Mouse (Mus musculus) heart, postnatal 0 days (tissue): ENCODE measurements around the gene Nkg7. TPM values are rescaled to one million over a fixed set of nuclear protein-coding genes. Genes with fewer than 3 reads are reported as not detected.

Experiments
- ATAC-seq: fragments of 200-750 bp; cut with Nextera tagmentation; 2 replicates; pipeline ENCODE4 v1.8.0; 2017; ENCODE audit warnings: low read depth, moderate number of reproducible peaks, moderate library complexity; ENCODE audit not compliant: insufficient read depth
- DNase-seq: peaks from one replicate; pipeline ENCODE4 v3.0.0-alpha.2; 2016; ENCODE audit warnings: low spot score
- H3K27ac ChIP-seq: fragments of 300-500 bp; sonication (generic); 2 replicates; pipeline ENCODE4 v1.5.1; 2014; ENCODE audit warnings: low read depth, mild to moderate bottlenecking
- H3K27me3 ChIP-seq: fragments of 300-500 bp; sonication (generic); 2 replicates; pipeline ENCODE4 v1.6.1; 2014; ENCODE audit warnings: low read length, mixed read lengths; ENCODE audit not compliant: control insufficient read depth, insufficient read depth
- H3K36me3 ChIP-seq: fragments of 300-500 bp; sonication (generic); replicated peaks from 2 replicates; pipeline ENCODE4 v1.6.1; 2014; ENCODE audit warnings: low read length, mixed read lengths; ENCODE audit not compliant: control insufficient read depth, insufficient read depth
- H3K4me1 ChIP-seq: fragments of 300-500 bp; sonication (generic); 2 replicates; pipeline ENCODE4 v1.6.1; 2014; ENCODE audit warnings: antibody characterized with exemption; ENCODE audit not compliant: control insufficient read depth, insufficient read depth
- H3K4me2 ChIP-seq: fragments of 300-500 bp; sonication (generic); 2 replicates; pipeline ENCODE4 v1.6.1; 2014; ENCODE audit warnings: low read depth, mild to moderate bottlenecking, low read length, moderate library complexity
- H3K4me3 ChIP-seq: fragments of 300-500 bp; sonication (generic); 2 replicates; pipeline ENCODE4 v1.5.1; 2014; ENCODE audit warnings: low read depth, low read length
- H3K9ac ChIP-seq: fragments of 300-500 bp; sonication (generic); replicated peaks from 2 replicates; pipeline ENCODE4 v1.6.1; 2014; ENCODE audit warnings: low read depth, low read length, mixed read lengths
- H3K9me3 ChIP-seq: fragments of 300-500 bp; sonication (generic); replicated peaks from 2 replicates; pipeline ENCODE4 v1.6.1; 2016; ENCODE audit warnings: low read length; ENCODE audit not compliant: control insufficient read depth
- CTCF ChIP-seq: IDR thresholded peaks from 2 replicates; pipeline ENCODE4 v1.5.1; 2016; ENCODE audit warnings: antibody characterized with exemption, control low read depth, low read depth
- EP300 ChIP-seq: IDR thresholded peaks from 2 replicates; pipeline ENCODE4 v1.6.1; 2016; ENCODE audit warnings: antibody characterized with exemption, low read depth
- WGBS: fragments of 180-500 bp; shearing (Covaris S2); extraction: QIAGEN DNeasy Blood & Tissue Kit; methylation state at CpG from one replicate; pipeline ENCODE4 v1.1.7; 2014; 5-methylcytosine and 5-hydroxymethylcytosine counted together
- polyA plus RNA-seq: library from polyadenylated mRNA; unstranded; fragments of >200 nt; fragmentation: Nextera tagmentation; extraction: Ambion mirVana; gene quantifications from 2 replicates; pipeline ENCODE4 v1.2.1, GENCODE M21; 2015
- total RNA-seq: library from RNA; depleted of rRNA; stranded (reverse); fragments of >200 nt; gene quantifications from 2 replicates; pipeline ENCODE4 v1.2.3, GENCODE M21; 2014; ENCODE audit warnings: low replicate concordance

The Nkg7 gene
- total and polyA plus RNA-seq, 2 experiments from 2014 or later, result 0.18 TPM; not detected in 1

- no peak for TF ChIP-seq CTCF
- TF ChIP-seq EP300, result no peak
- Histone ChIP-seq H3K27ac (no peak overlapping the region), H3K4me3 (no peak overlapping the region), H3K36me3 (no peaks in the 10 kb centered on the region), H3K4me1 (no peaks in the 10 kb centered on the region), H3K9ac (no peak overlapping the region), H3K9me3 (no peaks in the 10 kb centered on the region), H3K27me3 (no peaks in the 10 kb centered on the region), H3K4me2 (no peak overlapping the region)
- WGBS, result 55% methylated on average over 3 of the region's 3 CpGs
- DNase-seq (no peak), ATAC-seq (no peak)
Measured at GRCm38 (mm10) chr7:43423991-43424625, 12.8 kb upstream of the Nkg7 start.

DNA sequence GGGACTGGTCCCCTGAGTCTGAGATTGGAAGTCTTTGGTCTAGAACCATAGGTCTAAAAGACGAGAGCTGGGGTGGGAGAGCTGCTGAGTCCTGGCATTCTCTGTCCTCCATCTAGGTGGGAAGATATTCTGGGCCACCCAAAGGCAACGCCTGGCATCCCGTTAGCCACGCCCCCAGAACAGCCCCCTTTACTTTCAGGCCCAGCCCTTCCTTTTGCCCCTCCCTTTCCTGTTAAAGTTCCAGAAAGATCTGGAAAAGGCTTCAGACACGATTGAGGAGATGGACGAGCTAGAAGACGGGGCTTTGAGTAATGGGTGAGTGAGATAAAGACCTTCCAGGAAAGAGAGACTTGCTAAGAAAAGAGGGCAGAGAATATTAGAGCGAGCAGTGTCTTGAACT is 9.5 kb upstream of the Nkg7 start, which contains the start of gene Lim2:
TSS of gene Lim2 (plus strand) at position 265 of the 400 bp plus-strand sequence.
- no peak for ATAC-seq
- no peak within 1 kb of the TSS for H3K4me2 ChIP-seq
- 68% methylated on average over 8 of the region's 8 CpGs for WGBS

DNA sequence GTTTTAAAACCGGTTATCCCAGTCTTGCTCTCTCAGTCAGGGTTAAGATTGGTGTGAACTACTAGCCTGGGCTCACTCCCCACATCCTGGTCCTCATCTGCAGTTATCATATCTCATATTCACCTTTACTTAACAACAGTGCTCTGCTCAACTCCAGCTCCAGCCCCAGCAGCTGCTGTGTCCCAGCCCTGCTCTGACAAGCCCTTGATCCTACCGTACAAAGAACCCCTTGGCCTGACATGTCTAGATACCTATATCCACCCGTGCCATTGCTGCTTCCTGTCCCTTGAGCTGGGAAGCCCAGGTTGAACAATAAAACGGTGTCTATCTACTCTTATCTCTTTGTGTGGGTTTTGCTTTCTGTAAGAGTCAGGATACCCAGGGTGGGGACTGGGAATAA is 7.4 kb upstream of the Nkg7 start:
- no peak for TF ChIP-seq EP300
- 41% methylated on average over 4 of the region's 4 CpGs for WGBS
- Histone ChIP-seq H3K9me3 (no peaks in the 10 kb centered on the region), H3K27ac (no peak overlapping the region), H3K9ac (no peak overlapping the region), H3K27me3 (no peaks in the 10 kb centered on the region), H3K36me3 (no peaks in the 10 kb centered on the region), H3K4me1 (no peaks in the 10 kb centered on the region), H3K4me3 (no peak overlapping the region), H3K4me2 (no peak overlapping the region)
- ATAC-seq, result no peak
- DNase-seq, result no peak

More for the DNA sequence above, 9.5 kb upstream of the Nkg7 start, which contains the start of gene Lim2:
- Histone ChIP-seq H3K9ac (no peak within 1 kb of the TSS), H3K27me3 (no peaks in the 10 kb centered on the region), H3K4me3 (no peak within 1 kb of the TSS), H3K9me3 (no peaks in the 10 kb centered on the region), H3K4me1 (no peaks in the 10 kb centered on the region), H3K36me3 (no peaks in the 10 kb centered on the region), H3K27ac (no peak within 1 kb of the TSS)
- TF ChIP-seq CTCF (no peak), EP300 (no peak)
- DNase-seq, result no peak

- 46% methylated on average over 4 of the region's 4 CpGs for WGBS
- TF ChIP-seq EP300, result no peak
- TF ChIP-seq CTCF, result no peak
- Histone ChIP-seq H3K4me1 (no peaks in the 10 kb centered on the region), H3K27ac (no peak overlapping the region), H3K4me3 (no peak overlapping the region), H3K27me3 (no peaks in the 10 kb centered on the region), H3K9me3 (no peaks in the 10 kb centered on the region), H3K4me2 (no peak overlapping the region), H3K36me3 (no peaks in the 10 kb centered on the region), H3K9ac (no peak overlapping the region)
- no peak for DNase-seq
- no peak for ATAC-seq
Measured at GRCm38 (mm10) chr7:43432891-43433290, 4.0 kb upstream of the Nkg7 start.

GRCm38 (mm10) chr7:43434676-43435075 is 2.2 kb upstream of the Nkg7 start:
- Histone ChIP-seq H3K4me1 (no peaks in the 10 kb centered on the region), H3K4me3 (no peak overlapping the region), H3K4me2 (no peak overlapping the region), H3K9me3 (no peaks in the 10 kb centered on the region), H3K27ac (no peak overlapping the region), H3K9ac (no peak overlapping the region), H3K36me3 (no peaks in the 10 kb centered on the region), H3K27me3 (no peaks in the 10 kb centered on the region)
- no peak for DNase-seq
- TF ChIP-seq EP300 (no peak), CTCF (no peak)
- ATAC-seq, result no peak
- 86% methylated on average over 5 of the region's 5 CpGs for WGBS

GRCm38 (mm10) chr7:43438611-43439010 is 1.7 kb downstream of the Nkg7 start:
- H3K9ac ChIP-seq, result no peak overlapping the region
- TF ChIP-seq CTCF (no peak), EP300 (no peak)
- no peak for DNase-seq

More at GRCm38 (mm10) chr7:43438611-43439010, 1.7 kb downstream of the Nkg7 start:
- Histone ChIP-seq H3K4me2 (no peak overlapping the region), H3K27me3 (no peaks in the 10 kb centered on the region), H3K27ac (no peak overlapping the region), H3K36me3 (no peaks in the 10 kb centered on the region), H3K4me1 (peaks cover 7% of the 10 kb centered on the region), H3K9me3 (no peaks in the 10 kb centered on the region), H3K4me3 (no peak overlapping the region)
- WGBS, result 73% methylated on average over 4 of the region's 4 CpGs
- no peak for ATAC-seq
